Mouse (Mus musculus): ENCODE measurements around the gene Trappc2. TPM values are rescaled to one million over a fixed set of nuclear protein-coding genes. Genes with fewer than 3 reads are reported as not detected.

The Trappc2 gene
- polyA plus RNA-seq, 1 experiment: 11.0 TPM

DNA sequence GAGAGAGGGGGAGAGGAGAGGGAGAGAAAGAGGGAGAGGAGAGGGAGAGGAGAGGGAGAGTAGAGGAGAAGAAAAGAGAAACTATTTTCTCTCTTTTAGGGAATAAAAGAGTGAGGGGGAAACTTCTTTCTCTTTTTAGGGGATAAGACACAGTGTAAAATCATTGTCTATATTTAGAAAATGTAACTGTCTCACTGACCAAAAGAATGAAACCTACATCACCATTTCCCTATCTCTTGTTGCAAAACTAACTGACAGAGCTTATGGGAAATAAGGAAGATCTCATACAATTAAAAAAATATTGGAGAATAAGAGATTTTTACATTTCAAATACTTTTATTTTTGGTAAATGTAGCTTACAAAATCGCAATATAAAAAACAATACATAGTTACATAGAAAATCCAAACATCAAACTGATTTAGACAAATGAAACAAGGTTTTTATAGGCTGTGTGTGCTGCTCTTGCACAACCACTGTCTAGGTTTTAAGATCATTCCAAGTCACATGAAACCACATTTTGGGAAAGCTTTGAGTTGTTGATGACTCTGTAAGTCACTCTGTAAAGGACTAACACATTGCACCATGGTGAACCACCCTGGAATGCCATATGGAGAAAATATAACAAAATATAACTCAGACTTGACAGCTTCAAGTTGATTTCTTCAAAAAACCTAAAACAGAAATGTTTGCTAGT, 59.3 kb downstream of the Trappc2 start:
- no peak overlapping the region for H3K9ac ChIP-seq (ENCODE audit: low read depth, poor library complexity, severe bottlenecking)
- peaks cover 2% of the 10 kb centered on the region; the same call in 1 of the 2 replicates for H3K36me3 ChIP-seq (ENCODE audit: control insufficient read depth, insufficient read depth, low read length, poor library complexity, severe bottlenecking)
- no peaks in the 10 kb centered on the region for H3K9me3 ChIP-seq (replicated peaks; ENCODE audit: control insufficient read depth, insufficient read depth, low read length, poor library complexity, severe bottlenecking)
- H3K4me3 ChIP-seq (ENCODE audit: low read depth, low read length): no peak overlapping the region
- H3K4me1 ChIP-seq (ENCODE audit: control insufficient read depth, insufficient read depth, low read length): no peaks in the 10 kb centered on the region
- H3K27me3 ChIP-seq (ENCODE audit: control insufficient read depth, insufficient read depth, low read length, poor library complexity, severe bottlenecking): no peaks in the 10 kb centered on the region
- H3K27ac ChIP-seq (ENCODE audit: insufficient read depth, low read length): no peak overlapping the region
- TF ChIP-seq POLR2A (IDR thresholded peaks at IDR 0.05; ENCODE audit: insufficient read depth, low read length) (no peak), CTCF (IDR thresholded peaks at IDR 0.05; ENCODE audit: low read depth, low read length) (no peak), EP300 (IDR thresholded peaks at IDR 0.05; ENCODE audit: insufficient read depth, low read depth, low read length) (no peak)

Other genes starting within 250 kb of the Trappc2 start
- 2.0 and 3.3 TPM in 2 replicates for gene Gpm6b, start 201.7 kb upstream of the Trappc2 start, polyA plus RNA-seq (2011; ENCODE audit: insufficient read depth, insufficient read length, low read depth, missing spikeins)
- gene Ofd1, start 130 bp downstream of the Trappc2 start, polyA plus RNA-seq (2011; ENCODE audit: insufficient read depth, insufficient read length, low read depth, missing spikeins): 19.7 and 19.8 TPM in 2 replicates
- 74.9 and 75.8 TPM in 2 replicates for gene Rab9, start 39.3 kb downstream of the Trappc2 start, polyA plus RNA-seq (2011; ENCODE audit: insufficient read depth, insufficient read length, low read depth, missing spikeins)
- gene Tceanc, start 78.0 kb downstream of the Trappc2 start, polyA plus RNA-seq (2011; ENCODE audit: insufficient read depth, insufficient read length, low read depth, missing spikeins): 9.9 and 10.5 TPM in 2 replicates
- gene Egfl6, start 145.1 kb downstream of the Trappc2 start, polyA plus RNA-seq (2011; ENCODE audit: insufficient read depth, insufficient read length, low read depth, missing spikeins): 0.30 and 0.49 TPM in 2 replicates